Mouse (Mus musculus): ENCODE data around the gene Ssh1. TPM values are rescaled to one million over a fixed set of nuclear protein-coding genes. Genes with fewer than 3 reads are reported as not detected.

The Ssh1 gene
- total and polyA plus RNA-seq, 3 experiments: 3.0 to 8.2 (median 8.1) TPM

- Histone ChIP-seq H3K4me3 (replicated peaks in 1 of 3; ENCODE audit: low read depth in 2 of 3, low read length in 2 of 3, poor library complexity in 1 of 3) (no peak overlapping the region), H3K79me2 (replicated peaks; ENCODE audit: control insufficient read depth, extremely low read depth, insufficient read depth, poor library complexity, severe bottlenecking) (no peaks in the 10 kb centered on the region), H3K9me3 (replicated peaks; ENCODE audit: low read length) (peaks cover 6% of the 10 kb centered on the region), H3K27ac (ENCODE audit: insufficient read depth, low read depth) (no peak overlapping the region), H3K36me3 (replicated peaks in 1 of 2; ENCODE audit: control insufficient read depth in 1 of 2, insufficient read depth in 1 of 2, low read length in 1 of 2) (peaks cover 48 to 92% of the 10 kb centered on the region in 2 experiments), H3K9ac (ENCODE audit: insufficient read depth, low read depth) (no peak overlapping the region), H3K4me2 (ENCODE audit: insufficient read depth, low read depth, poor library complexity, severe bottlenecking) (no peak overlapping the region), H3K4me1 (ENCODE audit: control insufficient read depth in 1 of 2, insufficient read depth in 2 of 2) (no peaks in the 10 kb centered on the region), H3K27me3 (replicated peaks) (no peaks in the 10 kb centered on the region)
- TF ChIP-seq ELF1 (IDR thresholded peaks at IDR 0.05; ENCODE audit: low read depth, low read length) (no peak), ZC3H11A (IDR thresholded peaks at IDR 0.05; ENCODE audit: low read depth, low read length) (no peak), KAT2A (IDR thresholded peaks at IDR 0.05; ENCODE audit: insufficient replicate concordance, low read length) (no peak), ZKSCAN1 (IDR thresholded peaks at IDR 0.05; ENCODE audit: borderline replicate concordance, low read depth, low read length) (no peak), JUN (IDR thresholded peaks at IDR 0.05; ENCODE audit: insufficient read depth, low read depth, low read length) (no peak), MEF2A (IDR thresholded peaks at IDR 0.05; ENCODE audit: borderline replicate concordance, low read depth, low read length) (no peak), POLR2A (IDR thresholded peaks at IDR 0.05; ENCODE audit: low read depth, low read length) (no peak), BHLHE40 (IDR thresholded peaks at IDR 0.05; ENCODE audit: low read depth, low read length) (no peak), MAFK (IDR thresholded peaks at IDR 0.05; ENCODE audit: insufficient replicate concordance, low read length) (no peak), NELFE (IDR thresholded peaks at IDR 0.05; ENCODE audit: low read depth, low read length) (no peak), USF2 (conservative IDR thresholded peaks at IDR 0.05; ENCODE audit: low read depth, low read length) (no peak), NRF1 (IDR thresholded peaks at IDR 0.05; ENCODE audit: low read depth, low read length) (no peak), POLR2AphosphoS2 (IDR thresholded peaks at IDR 0.05; ENCODE audit: low read depth, low read length) (no peak)
- in situ Hi-C loops (cut with MboI; ENCODE audit: low pct_ligation_motif_present, low pct_unique_long_range_greater_than_20kb, low sequenced_read_pairs): no loop called here
- dilution Hi-C loops (cut with MboI; ENCODE audit: extremely low pct_ligation_motif_present, extremely low pct_unique_long_range_greater_than_20kb, low sequenced_read_pairs): no loop called here
- DNase-seq (ENCODE audit: extremely low read depth): no peak
These were observed 28.7 kb downstream of the Ssh1 start for GRCm38 (mm10) chr5:113964972-113965371.

- DNase-seq (ENCODE audit: extremely low read depth): no peak
- peaks cover 43 to 93% of the 10 kb centered on the region in 2 experiments for H3K36me3 ChIP-seq (replicated peaks in 1 of 2; ENCODE audit: control insufficient read depth in 1 of 2, insufficient read depth in 1 of 2, low read length in 1 of 2)
- H3K4me3 ChIP-seq (replicated peaks in 1 of 3; ENCODE audit: low read depth in 2 of 3, low read length in 2 of 3, poor library complexity in 1 of 3): no peak overlapping the region
- TF ChIP-seq MXI1 (IDR thresholded peaks at IDR 0.05; ENCODE audit: low read depth, low read length) (no peak), CHD1 (IDR thresholded peaks at IDR 0.05; ENCODE audit: low read depth, low read length) (no peak), ZMIZ1 (IDR thresholded peaks at IDR 0.05; ENCODE audit: low read depth, low read length) (no peak)
- no peak overlapping the region for H3K27ac ChIP-seq (ENCODE audit: insufficient read depth, low read depth)
- H3K27me3 ChIP-seq (replicated peaks): no peaks in the 10 kb centered on the region
- no peak overlapping the region for H3K9ac ChIP-seq (ENCODE audit: insufficient read depth, low read depth)
- H3K4me2 ChIP-seq (ENCODE audit: insufficient read depth, low read depth, poor library complexity, severe bottlenecking): no peak overlapping the region
- dilution Hi-C loops (cut with MboI; ENCODE audit: extremely low pct_ligation_motif_present, extremely low pct_unique_long_range_greater_than_20kb, low sequenced_read_pairs): no loop called here
- in situ Hi-C loops (cut with MboI; ENCODE audit: low pct_ligation_motif_present, low pct_unique_long_range_greater_than_20kb, low sequenced_read_pairs): no loop called here
- peaks cover 6% of the 10 kb centered on the region for H3K9me3 ChIP-seq (replicated peaks; ENCODE audit: low read length)
- H3K79me2 ChIP-seq (replicated peaks; ENCODE audit: control insufficient read depth, extremely low read depth, insufficient read depth, poor library complexity, severe bottlenecking): no peaks in the 10 kb centered on the region
- H3K4me1 ChIP-seq (ENCODE audit: control insufficient read depth in 1 of 2, insufficient read depth in 2 of 2): no peaks in the 10 kb centered on the region
These were observed 31.9 kb downstream of the Ssh1 start for GRCm38 (mm10) chr5:113961776-113962175.

Data from CH12.LX (cell line).